Mouse (Mus musculus) telencephalon, adult 2 months (tissue): ENCODE data around the gene Cdadc1.
"Not testable (repeated sequence)": the region's sequence is repeated elsewhere in the genome, so short reads cannot be mapped to it uniquely, and the experiment has no call there.

ENCODE experiments used
- DNase-seq: peaks from one replicate; pipeline ENCODE4 v3.0.0-alpha.2; 2011; ENCODE audit warnings: low read depth, low spot score

Cdadc1 gene

DNA sequence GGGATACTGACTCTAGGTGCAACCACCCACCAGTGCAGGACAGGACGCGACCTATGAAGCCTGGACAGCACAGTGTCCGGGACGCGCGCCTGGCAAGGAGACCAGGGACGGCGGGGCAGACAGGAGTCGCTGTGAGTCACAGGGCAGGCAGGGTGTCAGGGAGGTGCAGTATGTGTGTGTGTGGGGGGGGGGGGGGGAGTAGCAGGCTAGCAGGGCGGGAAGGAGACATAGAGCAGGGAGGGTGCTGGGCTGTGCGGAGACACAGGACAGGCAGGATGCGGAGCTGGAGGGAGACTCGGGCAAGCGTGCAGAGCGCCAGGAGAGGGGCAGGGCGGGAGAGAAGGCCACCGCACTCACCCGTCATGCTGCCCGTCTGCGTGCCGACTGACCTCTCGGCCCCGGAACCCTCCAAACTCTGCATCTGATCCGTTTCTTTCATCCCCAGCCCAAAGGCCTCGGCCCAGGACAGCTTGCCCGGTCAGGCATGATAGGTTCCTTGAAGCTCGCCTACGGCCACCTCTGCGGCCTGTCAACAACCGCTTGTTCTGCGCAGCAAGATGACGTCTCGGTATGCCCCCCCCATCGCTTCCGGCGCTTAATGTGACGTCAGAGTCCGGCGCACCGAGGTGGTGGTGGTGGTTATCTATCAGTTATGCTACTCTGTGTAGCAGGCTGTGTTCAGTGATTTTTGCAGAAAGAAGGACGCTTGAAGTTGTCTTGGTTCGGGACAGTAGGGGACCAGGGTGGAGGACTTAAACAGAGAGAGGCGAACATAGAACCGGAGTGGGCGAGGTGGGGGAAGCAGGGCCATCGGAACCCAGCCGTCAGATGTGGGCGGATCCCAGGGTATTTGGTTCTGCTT, at the start of gene Cdadc1:
Gene Cdadc1 (minus strand): TSS at position 562 of the 862 bp plus-strand sequence.
- peak; percentile 85 for DNase-seq

DNA sequence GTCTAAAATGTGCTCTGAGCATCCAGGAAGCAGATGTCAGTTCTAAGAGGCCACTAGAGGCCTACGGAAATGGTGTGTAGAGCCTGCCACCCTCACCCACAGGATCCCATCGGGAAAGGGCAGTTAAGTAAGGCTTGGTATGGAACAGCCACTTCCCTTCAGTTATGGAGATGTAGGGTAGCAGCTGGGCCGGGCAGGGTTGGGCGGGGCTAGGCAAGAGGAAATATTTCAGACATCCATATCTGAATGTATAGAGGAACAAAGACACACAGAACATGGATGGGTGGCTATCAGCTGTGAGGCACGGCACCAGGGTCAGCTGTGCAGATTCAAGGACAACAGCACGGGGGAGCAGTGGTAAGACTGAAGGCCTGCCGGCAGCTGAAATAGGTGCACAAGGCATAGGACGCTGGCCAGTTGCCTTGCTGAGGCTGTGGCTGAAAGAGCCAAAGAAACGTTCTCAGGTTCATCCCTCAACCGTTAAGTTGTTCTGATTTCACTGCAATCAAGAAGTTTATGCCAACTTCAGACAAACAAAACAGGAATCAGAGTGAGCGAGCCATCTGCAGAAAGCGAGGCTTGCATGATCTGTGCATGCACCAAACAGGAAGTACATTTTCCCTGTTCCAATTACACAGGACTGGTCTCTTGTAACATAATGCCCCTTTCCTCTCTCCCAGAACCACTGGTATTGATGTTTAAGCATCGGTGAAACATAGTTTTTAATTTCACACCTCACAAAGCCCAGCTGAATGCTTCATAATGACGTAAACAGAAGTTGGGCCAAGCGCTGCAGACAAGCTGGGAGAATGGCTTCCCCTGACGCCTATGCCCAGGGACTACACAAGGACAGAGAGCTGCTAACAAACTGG, 49.3 kb upstream of the Cdadc1 start:
- DNase-seq: no peak

DNA sequence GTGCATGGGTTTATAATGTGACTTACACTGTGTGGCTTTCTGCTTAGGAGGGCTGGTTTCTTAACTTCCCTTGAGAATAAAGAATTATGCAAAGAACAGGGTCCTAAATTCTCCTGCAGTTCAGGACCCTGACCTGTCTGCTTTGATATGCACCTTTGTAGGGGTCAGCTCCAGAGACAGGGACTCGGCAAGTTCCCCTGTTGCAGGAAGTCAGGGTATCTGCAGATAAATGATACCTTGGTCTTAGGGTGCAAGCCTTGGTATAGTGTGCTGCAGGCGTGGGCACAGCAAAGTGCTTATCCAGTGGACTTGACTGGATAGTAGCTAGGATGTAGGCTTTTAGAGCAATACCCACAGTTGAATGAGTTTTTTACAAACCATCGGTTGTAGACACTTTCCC, 47.1 kb upstream of the Cdadc1 start:
- DNase-seq: no peak

DNA sequence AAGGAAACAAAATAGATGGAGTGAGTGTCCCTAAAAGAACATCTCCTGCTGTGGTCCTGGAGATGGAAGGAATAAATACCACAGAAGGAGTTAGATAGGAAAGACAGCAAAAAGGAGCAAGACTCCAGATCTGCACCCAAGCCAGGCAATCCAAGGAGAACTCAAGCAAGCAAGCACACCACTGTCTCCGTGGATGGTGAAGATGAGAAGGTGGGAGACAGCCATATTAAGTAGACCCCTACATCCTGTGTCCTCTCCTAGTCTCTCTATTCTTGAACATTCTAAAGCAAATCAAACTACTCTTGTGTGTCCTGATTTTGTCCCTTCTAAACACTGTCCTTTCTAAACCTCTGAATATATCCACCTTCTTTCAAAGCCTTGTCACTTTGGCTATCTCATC, 46.4 kb upstream of the Cdadc1 start:
- DNase-seq: no peak

DNA sequence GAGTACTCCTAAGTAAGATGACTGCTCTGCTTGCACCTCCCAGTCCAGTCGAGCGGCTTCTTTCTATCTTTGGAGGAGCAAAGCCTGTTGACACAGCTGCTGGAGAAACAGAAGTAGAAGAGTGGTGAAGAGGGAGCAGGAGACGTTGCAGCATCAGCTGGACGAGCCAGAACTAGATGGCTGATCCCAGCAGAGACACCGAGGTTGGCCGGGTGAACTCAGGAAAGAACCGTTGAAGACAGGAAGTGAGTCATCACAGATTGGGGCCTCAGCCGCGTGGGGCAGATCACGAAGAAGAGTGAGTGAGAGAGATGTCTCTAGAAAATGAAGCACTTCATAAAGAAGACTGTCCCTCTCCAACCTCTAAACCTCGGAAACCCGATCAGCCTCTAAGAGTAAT, 45.8 kb upstream of the Cdadc1 start:
- no peak for DNase-seq

DNA sequence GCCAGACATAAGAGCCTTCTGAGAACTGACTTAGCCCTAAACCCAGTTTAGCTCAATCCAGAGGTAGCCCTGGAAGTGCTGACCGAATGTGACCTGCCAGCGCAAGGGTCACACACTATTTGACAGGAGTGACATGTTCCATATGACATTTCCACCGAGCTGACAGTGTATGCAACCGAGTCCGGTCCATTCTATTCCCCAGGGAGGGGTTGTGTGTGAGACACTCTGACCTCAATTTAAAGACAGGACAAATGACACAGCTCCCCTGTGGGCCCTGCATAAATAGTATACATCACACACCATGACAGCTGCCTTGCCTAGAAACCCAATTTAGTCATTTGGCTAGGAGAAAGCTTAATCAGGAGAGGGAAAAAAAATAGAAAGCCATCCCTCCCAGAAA, 44.1 kb upstream of the Cdadc1 start:
- no peak for DNase-seq

DNA sequence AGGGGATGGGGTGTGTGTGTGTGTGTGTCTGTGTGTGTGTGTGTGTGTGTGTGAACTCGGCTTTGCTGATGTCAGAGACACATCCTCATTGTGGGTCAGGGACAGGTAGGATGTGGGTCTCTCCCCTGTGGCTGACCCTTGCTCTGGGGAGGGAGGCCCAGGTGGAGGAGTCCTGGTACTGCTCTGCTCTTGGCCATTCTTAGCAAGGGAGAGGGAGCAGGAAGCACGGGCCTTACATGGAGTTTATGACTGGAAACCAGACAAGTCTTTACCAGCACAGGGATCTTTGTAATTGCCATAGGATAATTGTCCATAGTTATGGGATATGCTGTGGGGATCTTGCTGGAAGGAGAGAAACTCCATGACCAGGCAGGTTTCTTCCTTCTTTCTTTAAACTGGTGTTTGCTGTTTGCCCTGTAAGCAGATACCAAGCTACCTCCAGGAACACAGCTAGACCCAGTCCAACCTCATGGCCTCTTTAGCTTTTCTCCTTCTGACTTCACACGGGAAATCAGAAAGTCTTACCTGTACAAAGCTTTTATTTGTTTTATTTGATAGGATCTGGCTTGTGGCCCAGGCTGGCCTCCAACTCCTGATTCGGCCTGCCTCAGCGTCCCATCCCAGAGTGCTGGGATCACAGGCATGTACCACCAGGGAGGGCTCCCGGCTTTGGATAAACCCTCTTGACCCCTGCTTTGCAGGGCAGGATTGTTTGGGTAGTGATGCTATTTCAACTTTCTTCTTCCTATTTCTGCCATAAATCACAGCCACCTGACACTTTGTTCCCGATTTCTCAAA, 41.3 kb upstream of the Cdadc1 start:
- no peak for DNase-seq

DNA sequence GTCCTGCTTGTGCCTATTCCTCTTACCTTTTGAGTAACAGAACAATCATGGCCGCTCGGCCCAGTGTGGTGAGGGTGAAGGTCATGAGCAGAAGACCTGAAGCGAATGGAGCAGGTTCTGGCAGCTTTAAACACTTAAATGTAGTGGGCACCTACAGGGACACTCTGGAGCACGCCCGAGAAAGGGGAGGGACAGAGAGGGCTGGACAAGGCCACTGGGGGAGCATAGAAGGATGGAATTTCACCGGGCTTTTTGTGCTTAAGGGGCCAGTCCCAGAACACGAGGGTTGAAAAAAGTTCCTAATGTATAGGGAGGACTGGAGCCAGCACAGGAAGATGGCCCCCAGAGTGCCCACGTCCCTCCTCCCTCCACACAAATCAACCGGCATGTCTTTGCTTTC, 36.2 kb upstream of the Cdadc1 start:
- DNase-seq: no peak

DNA sequence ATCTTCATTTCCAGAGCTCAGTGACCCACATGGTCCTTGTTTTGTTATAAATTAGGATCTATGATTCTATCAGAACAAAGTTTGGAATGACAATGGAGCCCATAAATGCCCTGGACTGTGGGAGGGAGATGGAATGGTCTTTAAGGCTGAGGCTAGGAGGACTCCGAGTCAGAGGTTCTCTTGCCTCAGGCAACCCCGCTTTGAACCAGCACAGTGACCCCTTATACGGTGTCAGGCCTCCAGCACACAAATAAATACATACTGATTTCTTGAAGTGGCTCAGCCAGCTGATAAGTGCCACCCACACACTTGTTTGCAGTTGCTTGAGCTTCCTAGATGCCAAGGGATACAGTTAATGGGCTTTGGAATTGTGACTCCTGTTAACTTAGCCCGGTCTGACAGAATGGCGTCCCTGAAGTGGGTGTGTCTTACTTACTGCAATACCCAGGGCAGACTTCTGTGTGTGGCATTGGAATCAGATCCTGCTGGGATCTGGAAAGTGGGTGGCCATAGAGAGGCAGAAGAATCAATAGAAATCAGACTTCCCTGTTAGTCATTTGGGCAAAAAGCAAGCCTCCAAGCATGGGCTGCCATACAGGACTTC, 35.6 kb upstream of the Cdadc1 start:
- DNase-seq: no peak

DNA sequence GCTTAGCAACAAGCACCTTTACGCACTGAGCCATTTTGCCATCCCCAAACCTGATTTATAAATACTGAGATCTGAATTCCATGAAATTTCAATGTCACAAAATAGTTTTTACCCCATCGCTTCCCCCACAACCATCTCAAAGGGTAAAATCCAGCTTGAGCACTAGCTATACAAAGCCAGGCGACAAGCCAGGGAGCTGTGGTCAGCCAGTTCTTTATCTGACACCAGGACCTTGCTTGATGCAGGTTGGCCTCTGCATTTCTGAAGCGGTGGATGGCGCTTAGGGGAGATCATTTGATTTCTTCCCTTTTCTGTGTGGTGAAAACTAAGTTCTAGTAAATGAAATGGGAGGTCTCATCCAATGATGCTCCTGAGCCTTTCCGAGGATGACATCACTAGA, 34.3 kb upstream of the Cdadc1 start:
- no peak for DNase-seq

DNA sequence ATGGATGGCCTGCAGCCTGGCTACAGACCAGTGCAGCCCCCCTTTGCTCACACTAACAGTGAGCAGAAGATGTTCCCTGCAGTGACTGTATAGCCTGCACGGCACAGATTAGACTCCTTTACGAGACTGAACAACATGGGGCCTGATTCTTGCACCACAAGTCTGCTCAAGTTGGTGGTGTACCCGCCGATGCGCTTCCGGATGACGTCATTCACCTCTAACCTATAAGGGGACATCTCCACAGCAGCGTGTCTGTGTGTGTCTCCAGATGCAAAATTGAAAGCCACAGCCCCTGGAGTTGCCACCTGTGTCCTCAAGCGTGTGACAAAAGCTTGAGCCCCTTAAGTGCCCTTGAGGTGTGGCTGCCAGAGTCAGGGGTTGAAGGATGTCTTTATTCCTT, 32.3 kb upstream of the Cdadc1 start:
- no peak for DNase-seq

DNA sequence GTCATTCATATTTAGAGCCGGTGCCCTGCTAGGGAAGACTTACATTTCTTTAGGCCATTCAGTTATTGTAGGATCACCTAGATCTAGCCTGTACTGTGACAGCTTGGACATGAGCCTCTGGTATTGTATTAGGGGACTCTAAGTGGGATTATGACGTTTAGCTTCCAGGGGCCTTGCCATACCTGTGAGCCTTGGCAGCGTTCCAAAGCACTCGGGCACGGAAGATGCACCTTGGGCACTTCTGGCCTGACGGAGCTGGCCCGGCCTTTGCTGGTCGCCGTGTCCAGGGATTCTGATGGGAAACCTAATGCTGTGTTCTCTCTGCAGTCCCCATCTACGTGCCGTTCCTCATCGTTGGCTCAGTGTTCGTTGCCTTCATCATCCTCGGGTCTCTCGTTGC, 31.5 kb upstream of the Cdadc1 start:
- DNase-seq: no peak

DNA sequence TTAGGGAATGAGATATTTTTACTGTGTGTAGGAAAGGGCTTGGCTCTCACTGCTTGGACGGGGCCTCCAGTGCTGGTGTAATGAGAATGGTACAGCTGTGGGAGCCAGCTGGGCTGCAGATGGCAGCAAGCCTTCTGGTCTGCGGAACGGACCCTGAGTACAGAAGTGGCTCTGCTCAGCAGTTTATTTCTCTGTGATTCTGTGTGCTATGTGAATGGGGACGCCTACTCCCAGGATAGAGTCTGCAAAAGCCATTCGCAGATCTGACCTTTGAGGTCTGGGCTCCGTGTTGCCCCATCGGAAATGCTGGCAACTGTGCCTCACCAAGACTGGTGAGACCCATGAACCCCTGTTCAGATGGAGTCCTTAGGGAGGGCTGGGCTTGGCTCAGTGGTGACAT, 30.1 kb upstream of the Cdadc1 start:
- no peak for DNase-seq

DNA sequence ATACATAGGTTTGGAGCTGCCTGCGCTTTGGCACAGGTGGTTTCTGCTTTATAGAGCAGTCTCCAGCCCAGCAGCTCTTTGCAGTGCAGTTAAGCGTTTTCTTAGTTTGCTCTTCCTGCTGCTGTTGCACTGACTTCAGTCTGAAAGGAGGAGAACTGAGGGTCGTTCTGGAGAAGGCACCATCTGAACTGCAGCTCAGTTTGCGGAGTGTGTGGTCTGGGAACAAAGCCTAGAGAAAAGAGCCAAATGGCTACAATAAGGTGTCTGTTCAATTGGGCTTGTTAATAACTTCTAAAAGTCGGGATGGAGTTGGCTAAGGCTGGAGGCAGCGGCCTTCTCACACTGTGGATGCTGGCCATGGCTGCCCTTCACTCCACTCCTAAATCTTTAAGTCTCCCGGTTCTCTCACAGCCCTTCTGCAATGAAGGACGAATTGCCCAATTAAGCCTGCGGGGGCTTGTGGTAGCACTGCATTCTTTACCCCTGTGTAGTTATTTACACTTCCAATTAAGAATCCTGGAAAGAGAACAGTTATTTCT, 29.5 kb upstream of the Cdadc1 start:
- DNase-seq: no peak

DNA sequence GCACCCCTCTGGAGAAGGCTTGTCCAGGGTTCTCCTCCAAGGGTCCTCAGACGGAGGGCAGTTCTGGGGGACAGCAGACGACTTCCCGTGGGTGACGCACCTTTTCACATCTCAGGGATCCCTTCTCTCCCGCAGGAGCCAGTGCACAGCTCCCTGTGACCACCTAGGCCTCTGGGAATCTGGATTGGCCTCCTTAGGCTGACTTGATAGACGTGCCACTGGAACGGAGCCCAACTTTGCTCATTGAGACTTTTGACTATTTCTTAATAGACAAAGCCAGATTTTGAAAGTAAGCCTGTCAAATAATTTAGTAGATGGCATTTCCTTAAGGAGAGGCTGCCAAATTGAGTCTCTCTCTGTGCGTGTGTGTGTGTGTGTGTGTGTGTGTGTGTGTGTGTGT, 29.0 kb upstream of the Cdadc1 start:
- no peak for DNase-seq

DNA sequence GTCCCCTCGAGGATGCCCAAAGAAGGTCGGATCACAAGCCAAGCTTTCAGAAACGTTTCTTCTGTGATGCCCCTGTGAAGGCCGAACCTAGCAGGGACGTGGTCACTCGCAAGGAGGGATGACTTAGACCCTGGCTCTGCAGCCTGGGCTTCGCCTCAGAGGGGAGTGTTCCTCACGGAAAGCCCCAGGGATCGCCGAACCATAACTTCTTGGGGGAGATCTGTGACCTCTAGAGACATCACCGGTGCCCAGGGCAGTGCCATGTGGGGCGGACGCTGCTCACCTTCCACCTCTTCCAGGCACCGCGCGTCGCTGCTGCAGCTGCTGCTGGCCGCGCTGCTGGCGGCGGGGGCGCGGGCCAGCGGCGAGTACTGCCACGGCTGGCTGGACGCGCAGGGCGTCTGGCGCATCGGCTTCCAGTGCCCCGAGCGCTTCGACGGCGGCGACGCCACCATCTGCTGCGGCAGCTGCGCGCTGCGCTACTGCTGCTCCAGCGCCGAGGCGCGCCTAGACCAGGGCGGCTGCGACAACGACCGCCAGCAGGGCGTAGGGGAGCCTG, 28.1 kb upstream of the Cdadc1 start:
- DNase-seq: no peak

DNA sequence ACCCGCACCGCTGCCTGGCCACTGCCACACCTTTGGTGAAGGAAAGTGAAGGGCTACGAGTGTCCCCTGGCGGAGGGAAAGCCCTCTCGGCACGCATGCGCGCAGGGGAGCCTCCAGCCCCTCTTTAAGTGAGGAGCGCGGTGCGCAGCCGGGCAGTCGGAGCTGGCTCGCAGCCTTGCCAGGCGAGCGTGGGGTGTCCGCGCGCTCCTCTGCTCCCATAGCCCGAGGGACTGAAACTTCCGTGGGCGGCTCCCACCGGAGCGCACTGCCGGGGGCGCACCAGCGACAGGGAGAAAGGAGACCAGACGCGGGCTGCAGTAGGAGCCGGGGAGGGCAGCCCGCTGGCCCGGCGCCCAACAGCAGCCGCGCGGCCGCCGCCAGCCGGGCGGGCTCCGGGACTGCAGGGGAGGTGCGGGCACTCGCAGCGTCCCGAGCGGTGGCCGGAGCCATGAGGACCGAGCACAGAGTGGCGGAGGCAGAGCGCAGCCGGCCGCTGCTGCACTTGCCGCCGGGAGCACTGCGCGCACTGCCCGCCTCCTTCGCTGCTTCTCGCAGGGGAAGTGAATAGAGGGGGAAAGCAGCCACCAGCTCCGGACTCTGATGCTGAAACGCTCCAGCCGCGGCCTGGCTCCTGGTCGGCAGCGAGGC, 27.5 kb upstream of the Cdadc1 start, which contains the start of gene Shisa2:
Gene Shisa2 (plus strand): TSS at position 151 of the 648 bp plus-strand sequence.
- no peak for DNase-seq

DNA sequence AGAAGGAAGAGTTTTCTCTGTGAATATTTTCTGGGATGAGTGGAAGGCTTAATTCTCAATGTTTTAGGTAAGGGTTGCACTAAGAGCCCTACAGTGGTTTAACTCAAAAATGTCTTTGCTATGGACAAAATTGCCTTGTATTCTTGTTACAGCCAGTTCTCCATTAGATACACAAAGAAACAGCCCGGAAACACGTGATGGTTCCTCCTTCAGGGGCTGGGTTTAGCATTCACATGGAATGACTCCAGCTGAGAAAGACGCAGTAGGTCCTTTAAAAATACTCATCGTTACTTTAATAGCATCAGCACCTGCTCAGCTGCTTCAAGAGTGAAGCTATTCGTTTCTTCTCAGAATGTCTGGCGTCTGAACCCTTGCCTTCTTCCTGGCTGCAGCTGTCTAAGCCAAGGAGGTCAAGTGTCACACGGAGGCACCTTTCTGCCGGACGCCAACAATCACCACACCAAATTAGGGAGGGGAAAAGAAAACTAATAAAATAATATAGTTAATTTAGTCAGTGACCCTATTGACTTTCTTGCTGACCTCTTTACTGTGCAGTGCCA, 26.6 kb upstream of the Cdadc1 start:
- DNase-seq: no peak

DNA sequence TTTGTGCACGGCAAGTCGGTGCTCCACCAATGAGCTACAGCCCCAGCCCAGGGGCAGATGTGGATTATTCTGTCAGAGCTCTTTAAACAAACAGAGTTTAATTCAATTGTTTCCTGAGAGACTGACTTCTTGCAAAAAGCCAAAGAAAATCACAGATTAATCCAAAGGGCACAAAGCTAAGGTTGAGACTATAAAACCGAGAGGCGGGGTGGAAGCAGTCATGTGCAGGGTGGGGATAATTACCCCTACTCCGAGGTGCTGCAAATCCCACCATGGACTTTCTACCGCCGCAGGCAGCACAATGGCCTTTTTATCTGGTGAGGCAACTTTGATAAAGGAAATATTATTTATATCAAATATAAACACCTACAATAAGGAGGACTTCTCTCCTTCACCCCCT, 19.0 kb upstream of the Cdadc1 start:
- no peak for DNase-seq

DNA sequence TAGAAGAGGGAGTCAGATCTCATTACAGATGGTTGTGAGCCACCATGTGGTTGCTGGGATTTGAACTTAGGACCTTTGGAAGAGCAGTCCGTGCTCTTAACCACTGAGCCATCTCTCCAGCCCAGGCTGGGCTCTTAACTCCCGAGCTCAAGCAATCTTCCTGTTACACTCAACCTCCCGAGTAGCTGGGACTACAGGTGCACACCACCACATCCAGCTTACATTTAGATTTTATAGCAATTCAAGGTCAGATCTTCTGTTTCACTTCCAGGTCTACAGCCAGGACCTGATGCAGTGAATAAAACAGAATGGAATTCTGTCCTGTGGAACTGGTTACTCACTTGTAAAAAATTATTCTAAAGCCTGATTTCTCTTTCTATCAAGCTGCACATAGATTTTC, 16.4 kb upstream of the Cdadc1 start:
- not testable (repeated sequence) for DNase-seq
